Mouse (Mus musculus) liver, embryonic 14.5 days (tissue): Measurements from ENCODE around the gene Ldlrap1.
A peak's percentile ranks its signal among the peaks of the same experiment; 100 is the strongest.

Experiments
- CTCF ChIP-seq: IDR thresholded peaks from 2 replicates; pipeline ENCODE4 v1.5.1; 2016; ENCODE audit warnings: antibody characterized with exemption, low read depth, control low read depth
- EP300 ChIP-seq: IDR thresholded peaks from 2 replicates; pipeline ENCODE4 v1.6.1; 2016; ENCODE audit warnings: antibody characterized with exemption, low read depth

DNA sequence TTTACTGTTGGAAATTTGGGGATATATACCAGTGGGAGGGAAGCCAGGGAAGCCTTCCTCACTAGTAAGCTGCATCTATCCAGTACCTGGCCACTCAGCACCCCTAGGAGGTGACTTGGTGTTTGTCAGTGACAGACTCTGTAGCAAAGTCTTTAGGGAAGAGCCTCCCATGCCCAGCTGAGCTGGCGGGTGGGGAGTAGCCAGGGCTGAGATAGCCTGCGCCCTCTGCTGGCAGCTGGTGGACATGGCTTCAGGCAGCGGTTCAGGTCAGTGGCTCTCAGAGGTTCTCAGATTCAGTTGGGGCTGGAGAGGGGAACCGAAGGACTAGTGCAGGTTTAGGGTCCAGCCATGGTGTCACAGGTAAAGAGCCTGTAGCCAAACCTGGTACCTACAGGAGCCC is 31.4 kb upstream of the Ldlrap1 start:
- TF ChIP-seq CTCF: peak; percentile 98
- no peak for TF ChIP-seq EP300
